ENCODE assay signal across 15 mouse cellular contexts in genomic region chr2:120646777-120647176, GRCm38 (mm10). TPM values are rescaled to one million over a fixed set of nuclear protein-coding genes. Genes with fewer than 3 reads are reported as not detected.
DNase-seq lines count a peak whose midpoint lies in the region; ATAC-seq and TF ChIP-seq lines count a peak whose summit lies in the region.
"Had no signal": no experiment of that assay in that cellular context is flagged by ENCODE, and none has a peak within 500 bp of the region (broad histone marks: within the 10 kb centered on the region; RNA-seq: fewer than 3 reads in every experiment).

No protein-coding gene starts in this region.

- H3K4me1 ChIP-seq in bone marrow macrophage, adult 2 months (ENCODE audit: control insufficient read depth, insufficient read depth, low read length) = peaks cover 20% of the 10 kb centered on the region
- 0 out of 2 replicates have a peak, but pooled peaks cover under 1% of the 10 kb centered on the region for H3K4me1 ChIP-seq in heart, postnatal 0 days (ENCODE audit: control insufficient read depth, insufficient read depth)

- H3K36me3 ChIP-seq in heart, postnatal 0 days (replicated peaks; ENCODE audit: control insufficient read depth, insufficient read depth, low read length) = no peaks in the 10 kb centered on the region; the same call in 1 of the 2 replicates

- H3K9me3 ChIP-seq in heart, postnatal 0 days (replicated peaks; ENCODE audit: control insufficient read depth, low read length) = no peaks in the 10 kb centered on the region

- H3K4me3 ChIP-seq in bone marrow macrophage, adult 2 months (ENCODE audit: insufficient read depth, low read length) = no peak overlapping the region
- no peak overlapping the region for H3K4me3 ChIP-seq in heart, postnatal 0 days (ENCODE audit: low read depth, low read length)
- H3K4me3 ChIP-seq: megakaryocyte, embryonic 14.5 days had no signal

- TF ChIP-seq POLR2A in bone marrow macrophage, adult 2 months (IDR thresholded peaks at IDR 0.05; ENCODE audit: borderline replicate concordance, low read depth, low read length) = no peak

- H3K4me2 ChIP-seq in heart, postnatal 0 days (ENCODE audit: low read depth, low read length) = no peak overlapping the region

- no peak for TF ChIP-seq CTCF in bone marrow macrophage, adult 2 months (IDR thresholded peaks at IDR 0.05; ENCODE audit: low read depth, low read length)
- no peak for TF ChIP-seq CTCF in heart, postnatal 0 days (IDR thresholded peaks at IDR 0.05; ENCODE audit: low read depth)

- DNase-seq in kidney, postnatal 10 days = peak; percentile 48
- no peak for DNase-seq in kidney, adult 9 months
- peak; percentile 14 for DNase-seq in heart, postnatal 0 days (ENCODE audit: low spot score)
- DNase-seq in lung, postnatal 25 days (ENCODE audit: low spot score) = peak; percentile 64
- no peak for DNase-seq in right cerebral cortex, postnatal 4 days
- DNase-seq in left cerebral cortex, adult 9 months (ENCODE audit: low spot score in 2 of 2) = no peak
- no peak for DNase-seq in layer of hippocampus, postnatal 25 days (ENCODE audit: extremely low spot score in 1 of 2, low spot score in 1 of 2)
- DNase-seq: adrenal gland, postnatal 10 days; kidney, postnatal 14 days; layer of hippocampus, postnatal 36 days; thymus, postnatal 25 days had no signal

- WGBS in heart, postnatal 0 days = 49% methylated on average over 4 of the region's 4 CpGs

- H3K27me3 ChIP-seq in heart, postnatal 0 days (ENCODE audit: control insufficient read depth, insufficient read depth, low read length) = no peaks in the 10 kb centered on the region
- H3K27me3 ChIP-seq: Patski had no signal

- H3K27ac ChIP-seq in bone marrow macrophage, adult 2 months (ENCODE audit: insufficient read depth, low read depth, low read length) = peak overlapping the region; percentile 16; the same call in 1 of the 2 replicates
- no peak overlapping the region for H3K27ac ChIP-seq in heart, postnatal 0 days (ENCODE audit: low read depth)

- TF ChIP-seq EP300 in heart, postnatal 0 days (IDR thresholded peaks at IDR 0.05; ENCODE audit: low read depth) = no peak

- ATAC-seq in heart, postnatal 0 days (ENCODE audit: insufficient read depth, low read depth) = no peak
- ATAC-seq: inflammation-experienced regulatory T-cells, adult 6 months; Patski had no signal

- H3K9ac ChIP-seq in heart, postnatal 0 days (replicated peaks; ENCODE audit: low read depth, low read length) = no peak overlapping the region

RNA-seq across cellular contexts. Expression of gene Stard9, which starts 17.9 kb away (rescaled TPM):
- polyA plus RNA-seq in bone marrow macrophage, adult 2 months (2012; ENCODE audit: insufficient read depth, insufficient read length, missing spikeins) = 71.4 and 75.3 TPM in 2 replicates
- total RNA-seq in heart, postnatal 0 days (2014; rRNA removed; ENCODE audit: low replicate concordance) = 12.2 and 12.7 TPM in 2 replicates
- 2.4 and 2.6 TPM in 2 replicates for polyA plus RNA-seq in heart, postnatal 0 days (2015; fragmentation: Nextera tagmentation; extraction: Ambion mirVana)
- 10 to 100 TPM in 1 of 2 experiments, 1 to 10 TPM in 1; 6.0 to 10.1 TPM for total RNA-seq in layer of hippocampus, postnatal 25 days (2021)

RNA-seq across cellular contexts. Expression of gene Lrrc57, which starts 37.5 kb away (rescaled TPM):
- polyA plus RNA-seq in bone marrow macrophage, adult 2 months (2012; ENCODE audit: insufficient read depth, insufficient read length, missing spikeins) = 17.5 and 18.3 TPM in 2 replicates
- total RNA-seq in heart, postnatal 0 days (2014; rRNA removed; ENCODE audit: low replicate concordance) = 28.3 and 28.5 TPM in 2 replicates
- polyA plus RNA-seq in heart, postnatal 0 days (2015; fragmentation: Nextera tagmentation; extraction: Ambion mirVana) = 18.0 and 22.0 TPM in 2 replicates
- total RNA-seq in layer of hippocampus, postnatal 25 days (2021) = 10 to 100 TPM; 33.4 to 37.5 TPM

RNA-seq across cellular contexts. Expression of gene Haus2, which starts 37.6 kb away (rescaled TPM):
- polyA plus RNA-seq in bone marrow macrophage, adult 2 months (2012; ENCODE audit: insufficient read depth, insufficient read length, missing spikeins) = 9.5 and 10.3 TPM in 2 replicates
- total RNA-seq in heart, postnatal 0 days (2014; rRNA removed; ENCODE audit: low replicate concordance) = 22.2 and 34.9 TPM in 2 replicates
- 14.6 and 18.3 TPM in 2 replicates for polyA plus RNA-seq in heart, postnatal 0 days (2015; fragmentation: Nextera tagmentation; extraction: Ambion mirVana)
- total RNA-seq in layer of hippocampus, postnatal 25 days (2021) = 10 to 100 TPM; 13.9 to 14.5 TPM

Comparison
In these comparisons a context has a peak if more than half of its experiments do, and no peak if none do; other contexts are left out.
1. DNase-seq: peak in kidney, postnatal 10 days (single experiment), heart, postnatal 0 days (single experiment) and lung, postnatal 25 days (single experiment); none in kidney, adult 9 months (single experiment), right cerebral cortex, postnatal 4 days (single experiment), left cerebral cortex, adult 9 months (0 of 2) and layer of hippocampus, postnatal 25 days (0 of 2).